Mouse (Mus musculus) retina, embryonic 14.5 days (tissue): ENCODE data around the gene Mprip.
"Not testable (repeated sequence)": the region's sequence is repeated elsewhere in the genome, so short reads cannot be mapped to it uniquely, and the experiment has no call there.

Experiments
- DNase-seq: peaks from one replicate; pipeline ENCODE4 v3.0.0-alpha.2; 2015; ENCODE audit warnings: low spot score

Mprip gene

DNA sequence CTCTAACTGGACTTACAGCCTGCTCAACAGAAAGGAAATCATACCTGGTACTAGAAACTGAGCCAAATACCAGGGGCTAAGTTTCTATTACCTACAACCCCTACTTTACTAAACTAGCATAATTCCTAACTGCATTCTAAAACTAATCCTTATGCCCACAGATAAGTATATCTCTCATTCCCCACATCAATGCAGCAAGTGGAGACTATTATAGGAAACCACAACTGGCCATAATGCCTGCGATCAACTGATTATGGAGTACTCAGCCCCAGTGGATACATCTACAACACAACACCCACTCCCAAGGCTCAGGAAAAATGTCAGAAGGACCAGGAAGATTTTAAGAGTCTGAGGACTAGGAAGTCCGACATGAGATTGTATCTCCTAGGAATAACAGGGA lies 7.6 kb upstream of the Mprip start:
- no peak for DNase-seq

DNA sequence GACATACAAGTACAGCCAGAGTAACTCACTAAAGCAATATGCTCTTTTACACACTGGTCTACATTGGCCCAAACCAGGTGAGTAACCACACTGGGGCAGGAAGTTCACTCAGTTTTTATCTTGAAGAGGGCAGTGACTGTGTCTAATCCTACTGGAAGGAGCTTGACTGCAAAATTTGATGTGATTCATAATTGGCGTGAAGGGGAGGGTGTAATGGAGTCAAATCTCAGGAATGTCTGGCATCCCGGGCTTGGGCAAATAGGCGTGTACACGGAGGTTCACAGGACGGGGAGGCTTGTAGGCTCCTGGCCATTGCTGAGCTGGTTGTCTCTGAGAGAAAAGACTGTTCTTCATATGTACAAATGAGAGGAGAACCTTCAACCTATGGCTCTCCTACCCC lies 5.8 kb upstream of the Mprip start:
- no peak for DNase-seq

DNA sequence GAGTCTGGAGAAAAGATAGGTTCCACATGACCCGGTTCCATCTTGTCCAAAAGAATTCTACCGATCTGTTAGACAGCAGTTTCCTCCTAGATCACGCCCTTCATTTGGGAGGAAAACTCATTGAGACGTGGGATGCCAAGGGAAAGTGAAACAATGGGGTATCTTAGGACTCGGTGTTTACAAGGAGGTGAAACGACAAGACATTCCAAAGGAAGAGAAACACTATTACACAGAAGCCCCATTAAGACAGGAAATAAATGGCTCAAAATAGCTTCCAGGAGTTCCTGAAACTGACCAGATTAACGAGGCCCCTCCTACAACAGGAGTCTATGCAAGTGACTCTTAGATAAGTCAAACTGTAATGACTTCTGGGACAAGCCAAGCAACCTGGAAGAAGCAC lies 5.1 kb upstream of the Mprip start:
- no peak for DNase-seq

DNA sequence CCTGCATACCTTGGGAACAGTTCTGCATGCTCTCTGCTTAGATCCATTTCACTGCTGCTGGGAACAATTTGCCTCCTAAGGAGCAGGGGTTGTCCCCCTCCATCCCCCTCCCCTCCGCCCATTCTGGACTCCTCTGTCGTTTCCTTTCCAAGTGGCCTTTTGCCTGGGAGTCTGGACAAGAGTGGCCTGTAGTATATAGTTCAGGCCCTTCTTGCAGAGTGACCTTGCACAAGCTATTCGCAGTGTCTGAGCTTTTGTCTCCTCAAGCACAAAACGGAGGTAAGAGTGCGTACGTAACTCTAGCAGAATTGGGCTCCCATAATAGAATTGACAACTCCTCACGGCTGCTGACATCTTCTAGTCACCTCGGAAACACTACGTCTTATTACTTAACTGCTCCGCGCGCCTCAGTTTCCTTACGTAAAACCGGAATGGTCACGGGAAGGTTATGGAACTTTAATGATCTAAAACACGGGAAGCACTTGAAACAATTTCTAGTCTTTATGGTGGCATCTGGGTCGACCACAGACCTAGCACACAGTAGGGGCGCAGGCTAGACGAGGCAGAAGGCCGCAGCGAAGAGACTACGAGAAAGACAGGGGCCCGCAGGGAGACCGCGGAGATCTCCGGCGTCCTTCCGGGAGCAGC lies 620 bp downstream of the Mprip start:
- peak; percentile 35 for DNase-seq

DNA sequence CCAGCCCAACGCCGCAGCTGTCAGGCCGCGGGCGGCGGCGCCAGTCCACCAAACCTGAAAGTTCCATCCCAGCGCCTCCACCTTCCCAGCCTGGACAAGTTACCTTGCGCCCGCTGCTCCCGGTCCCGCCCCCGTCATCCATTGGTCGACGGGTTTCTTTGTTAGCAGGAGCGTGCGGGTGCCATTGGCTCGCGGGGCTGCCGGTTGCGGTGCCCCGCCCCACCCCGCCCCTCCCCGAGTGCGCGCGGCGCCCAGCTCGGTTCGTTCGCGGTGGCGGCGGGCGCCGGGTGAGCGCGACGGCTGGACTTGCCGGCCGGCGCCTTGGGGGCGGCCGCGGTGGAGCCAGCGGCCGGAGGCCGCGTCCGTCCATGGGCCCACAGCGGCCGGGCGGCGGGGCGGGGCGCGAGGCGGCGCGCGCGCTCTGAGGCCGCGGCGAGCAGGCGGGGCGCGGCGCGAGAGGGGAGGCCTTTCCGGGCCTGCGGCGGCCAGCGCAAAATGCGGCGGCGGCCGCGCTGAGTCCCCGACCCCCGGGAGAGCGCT lies 1.2 kb downstream of the Mprip start:
- DNase-seq: peak; percentile 95

DNA sequence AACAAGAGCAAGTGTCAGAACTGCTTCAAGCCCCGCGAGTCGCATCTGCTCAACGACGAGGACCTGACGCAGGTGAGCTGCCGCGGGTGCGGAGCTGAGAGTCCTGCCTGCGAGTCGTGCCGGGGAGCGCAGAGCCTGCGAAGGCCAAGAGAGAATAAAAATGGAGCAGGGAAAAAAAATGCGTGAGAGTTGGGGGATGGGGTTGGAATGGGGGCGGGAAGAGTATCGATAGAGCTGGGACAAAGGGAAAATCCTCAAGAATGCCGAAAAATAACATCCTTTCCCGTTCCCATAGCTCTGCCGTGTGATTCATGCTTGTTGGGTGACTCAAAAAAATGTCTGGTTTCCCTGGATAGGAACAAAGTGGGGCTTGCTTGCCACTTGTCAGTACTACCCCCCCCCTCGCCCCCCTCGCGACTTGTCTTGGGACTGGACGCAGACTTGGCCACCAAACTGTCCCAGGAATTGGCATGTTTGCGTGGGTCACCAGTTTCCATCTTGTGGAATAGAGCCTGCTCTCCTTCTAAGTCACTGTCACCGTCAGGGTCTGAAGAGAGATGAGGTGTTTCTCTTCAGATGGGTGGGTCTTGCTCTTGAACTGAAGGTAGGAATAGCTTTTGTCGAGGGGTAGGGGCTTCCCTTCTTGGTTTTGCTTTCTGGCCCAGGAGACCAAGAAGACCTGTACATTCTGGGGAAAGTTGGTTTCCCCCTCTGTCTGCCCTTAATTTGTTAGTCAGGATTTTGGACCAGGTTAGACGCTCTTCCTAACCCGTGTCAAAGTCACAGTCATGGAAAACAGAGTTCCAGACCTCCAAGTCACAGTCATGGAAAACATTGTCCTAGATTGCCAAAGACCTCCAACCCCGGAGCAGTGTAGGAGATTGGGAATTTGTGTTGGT lies 2.0 kb downstream of the Mprip start:
- peak; percentile 33 for DNase-seq

DNA sequence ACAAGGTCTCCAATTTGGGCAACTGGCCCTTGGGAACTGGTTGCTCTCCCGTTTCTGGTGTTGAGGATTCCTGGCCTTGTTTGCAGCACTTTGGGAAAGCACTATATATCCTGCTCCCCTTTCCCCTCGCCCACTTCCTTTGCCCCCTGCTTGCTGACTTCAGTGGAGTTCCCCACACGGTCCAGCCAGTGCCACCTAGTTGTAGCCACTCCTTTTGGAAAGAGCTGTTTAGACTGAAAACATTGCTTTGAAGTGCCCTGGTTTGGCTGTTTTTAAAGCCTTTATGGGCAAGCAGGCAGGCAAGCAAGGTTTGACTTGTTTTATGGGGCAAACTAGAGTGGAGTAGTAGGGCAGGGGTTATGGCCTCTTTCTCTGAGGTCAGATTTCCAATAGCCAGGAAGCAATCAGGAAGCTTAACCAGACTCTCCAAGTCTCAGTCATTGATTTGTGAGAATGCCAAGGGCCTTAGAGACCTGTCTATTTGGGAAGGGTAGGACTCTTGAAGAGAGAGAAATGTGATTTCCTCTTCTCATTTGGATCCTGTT lies 2.7 kb downstream of the Mprip start:
- DNase-seq: no peak

DNA sequence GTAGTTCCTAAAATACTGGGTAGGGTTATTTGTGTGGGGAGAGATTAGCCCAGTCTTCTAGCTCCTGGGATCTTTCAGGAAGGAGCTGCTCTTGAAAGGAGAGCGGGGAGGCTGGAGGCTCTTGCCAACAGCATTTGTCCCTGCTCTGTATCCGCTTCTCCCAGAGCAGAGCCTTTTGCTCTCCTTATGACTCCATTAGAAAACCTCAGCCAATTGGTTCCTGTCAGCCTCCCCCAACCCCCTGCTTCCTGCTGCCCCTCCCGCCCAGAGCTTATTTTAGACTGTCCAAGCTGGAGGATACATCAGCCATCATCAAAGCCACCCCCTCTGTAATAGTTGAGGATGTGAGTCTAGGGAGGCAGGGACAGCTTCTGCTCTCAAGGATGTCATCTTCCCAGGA lies 3.7 kb downstream of the Mprip start:
- DNase-seq: no peak

DNA sequence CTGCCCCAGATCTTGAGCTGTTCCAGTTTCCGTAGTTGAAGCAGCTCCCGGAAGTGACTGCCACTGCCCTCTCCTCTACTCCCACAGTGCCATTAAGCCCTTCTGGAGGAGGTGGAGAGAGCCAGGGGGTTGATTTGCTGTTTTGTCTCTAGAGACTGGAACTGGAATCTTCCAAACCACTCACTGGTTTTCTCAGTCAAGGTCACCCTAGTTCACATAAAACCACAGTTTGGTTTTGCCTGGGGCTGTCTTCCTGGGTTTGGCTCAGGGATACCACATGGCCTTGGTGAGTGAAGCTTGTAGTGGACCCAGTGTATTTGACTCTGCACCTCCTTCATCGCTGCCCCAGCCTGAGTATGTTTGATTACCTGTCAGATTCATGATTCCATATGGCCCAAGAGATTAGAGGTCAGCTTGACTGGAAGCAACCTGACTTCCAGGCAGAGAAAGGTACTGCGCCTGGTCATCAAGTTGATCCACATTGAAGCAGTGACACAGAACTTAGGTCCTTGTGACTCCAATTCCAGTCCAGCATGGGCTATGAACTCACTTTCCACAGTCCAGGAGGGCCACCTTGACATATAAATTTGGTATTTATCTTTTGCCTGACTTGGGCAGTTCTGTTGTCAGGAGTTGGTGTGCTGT lies 10.1 kb downstream of the Mprip start:
- no peak for DNase-seq

DNA sequence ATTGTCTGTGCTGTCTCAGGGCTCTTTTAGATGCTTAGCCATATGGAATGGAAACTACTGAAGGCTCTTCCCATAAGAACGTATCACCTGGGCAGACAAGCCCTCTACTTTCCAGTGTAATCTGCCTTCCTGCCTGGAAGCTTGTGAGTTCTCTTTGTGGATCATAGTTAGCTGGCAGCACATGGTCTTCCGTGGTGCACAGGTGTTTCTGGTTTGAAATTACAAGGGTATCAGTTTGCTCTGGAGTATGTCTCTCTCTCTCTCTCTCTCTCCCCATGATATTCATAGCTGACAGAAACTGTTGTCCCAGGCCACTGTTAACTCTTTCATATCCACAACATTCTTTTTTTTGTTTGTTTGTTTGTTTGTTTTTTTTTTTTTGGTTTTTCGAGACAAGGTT lies 12.9 kb downstream of the Mprip start:
- no peak for DNase-seq

DNA sequence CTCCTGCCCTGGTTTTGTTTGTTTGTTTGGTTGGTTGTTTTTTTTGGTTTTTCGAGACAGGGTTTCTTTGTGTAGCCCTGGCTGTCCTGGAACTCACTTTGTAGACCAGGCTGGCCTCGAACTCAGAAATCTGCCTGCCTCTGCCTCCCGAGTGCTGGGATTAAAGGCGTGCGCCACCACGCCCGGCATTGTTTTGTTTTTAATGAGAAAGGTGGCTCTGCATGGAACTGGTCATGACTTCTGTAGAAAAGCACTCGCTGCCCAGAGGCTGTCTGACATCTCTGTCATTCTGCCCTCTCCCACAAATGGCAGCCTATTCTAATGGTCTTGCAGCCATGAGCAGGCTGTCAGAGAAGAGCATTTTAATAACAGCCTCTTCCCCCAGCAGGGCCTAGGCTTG lies 13.6 kb downstream of the Mprip start:
- not testable (repeated sequence) for DNase-seq

DNA sequence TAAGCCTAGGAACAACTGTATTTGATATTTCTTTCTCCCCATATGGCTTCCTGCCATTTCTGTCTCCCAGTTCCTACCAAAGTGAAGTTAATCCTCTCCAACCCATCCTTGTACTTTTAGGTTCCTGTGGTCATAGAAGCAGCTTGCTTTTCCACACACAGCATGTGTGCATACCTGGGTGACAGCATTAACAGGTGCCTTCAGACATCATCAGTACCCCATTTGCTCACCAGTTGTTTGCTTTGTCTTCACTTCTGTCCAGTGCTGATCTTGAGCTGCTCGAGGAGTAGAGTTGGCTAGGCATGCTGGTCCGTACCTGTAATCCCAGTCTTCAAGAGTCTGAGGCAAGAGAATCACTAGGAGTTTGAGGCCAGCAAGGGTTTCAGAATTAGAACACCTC lies 16.7 kb downstream of the Mprip start:
- DNase-seq: no peak

DNA sequence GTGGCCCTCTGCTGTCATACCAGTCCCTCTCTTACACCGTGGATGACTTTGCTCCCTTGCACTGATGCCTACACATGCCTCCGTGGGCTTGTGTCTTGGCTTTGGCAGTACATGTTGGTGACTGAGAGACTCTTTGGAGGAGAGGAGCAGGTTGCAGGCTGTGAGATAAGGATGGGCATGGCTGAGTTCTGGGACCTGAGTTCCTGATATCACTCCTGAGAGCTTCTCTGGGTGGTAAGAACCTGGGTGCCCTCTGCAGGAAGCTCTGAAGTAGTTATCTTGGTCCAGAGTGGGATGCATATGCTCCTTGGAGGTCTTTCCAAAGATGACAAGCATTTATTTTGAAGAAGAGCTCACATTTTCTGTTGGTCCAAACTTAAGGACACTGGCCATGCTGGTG lies 17.6 kb downstream of the Mprip start:
- no peak for DNase-seq

DNA sequence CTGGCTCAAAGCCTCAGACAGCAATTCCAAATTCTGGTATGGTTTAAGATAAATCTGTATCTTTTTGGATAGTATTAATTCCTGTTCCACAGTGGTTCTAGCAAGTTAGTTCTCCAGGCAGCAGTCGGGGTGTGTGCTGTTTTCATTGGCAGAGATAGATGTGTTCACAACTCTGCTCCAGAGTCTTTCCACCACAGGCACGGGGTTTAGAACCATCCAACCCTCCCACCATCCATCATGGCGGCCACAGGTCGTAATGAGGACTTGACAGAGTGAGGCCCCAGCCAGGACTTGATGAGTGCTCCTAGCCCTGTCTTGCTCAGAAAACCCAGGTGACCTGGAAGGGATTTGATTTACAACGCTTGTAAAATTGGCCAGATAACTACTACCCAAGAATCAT lies 19.0 kb downstream of the Mprip start:
- DNase-seq: no peak

DNA sequence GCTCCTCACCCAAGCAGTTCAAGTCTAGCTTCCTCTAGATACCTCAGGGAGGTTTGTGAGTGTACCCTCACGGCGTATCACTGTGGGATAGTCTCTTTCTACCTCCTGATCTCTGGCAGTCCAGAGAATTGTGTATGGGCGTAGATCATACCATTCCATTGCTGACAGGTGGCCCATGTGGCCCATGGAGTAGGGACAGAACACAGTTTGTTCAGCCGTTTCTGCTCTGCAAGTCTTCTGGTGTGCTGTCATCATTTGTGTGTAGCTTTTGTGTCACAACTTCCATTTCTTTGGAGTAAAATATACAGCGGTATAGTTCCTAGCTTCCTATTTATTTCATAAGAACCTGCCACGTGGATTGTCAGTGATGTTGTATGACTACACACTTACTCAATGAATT lies 23.9 kb downstream of the Mprip start:
- DNase-seq: no peak

DNA sequence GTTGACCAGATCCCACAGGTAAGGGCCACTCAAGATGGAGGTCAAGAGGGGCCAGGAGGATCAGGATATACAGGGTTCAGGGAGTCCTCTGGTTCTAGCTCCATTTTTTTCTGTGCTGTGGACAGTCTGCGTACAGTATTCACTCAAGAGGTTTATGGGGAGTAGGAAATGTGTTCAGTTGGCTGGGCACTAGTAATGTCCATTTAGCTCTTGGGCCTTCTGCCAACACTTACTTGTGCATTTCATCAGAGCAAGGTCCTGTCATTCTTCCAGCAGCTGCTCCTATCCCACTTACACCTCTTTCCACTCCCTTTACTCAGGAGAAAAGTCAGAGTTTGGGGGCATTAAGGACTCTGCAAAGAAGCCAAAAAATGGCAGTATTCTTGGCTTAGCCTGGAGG lies 33.4 kb downstream of the Mprip start:
- DNase-seq: no peak

DNA sequence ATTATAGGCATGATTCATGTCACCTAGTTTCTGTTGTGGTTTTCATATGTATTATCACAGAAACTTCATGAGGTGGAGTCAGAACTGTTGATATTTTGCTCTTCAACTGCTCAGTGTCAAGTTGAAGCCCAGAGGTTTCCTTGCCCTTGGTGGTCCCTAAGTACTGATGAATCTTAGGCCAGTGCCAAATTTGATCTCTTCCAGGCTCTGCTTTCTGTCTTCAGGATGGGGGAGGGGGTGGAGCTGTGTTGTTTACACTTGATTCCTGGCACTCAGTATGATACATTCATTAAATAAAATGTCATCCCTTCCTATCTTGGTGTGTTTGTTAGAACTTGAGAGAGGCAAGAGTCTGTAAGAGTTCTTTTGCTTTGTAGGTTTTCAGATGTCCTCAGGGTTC lies 34.4 kb downstream of the Mprip start:
- DNase-seq: no peak

DNA sequence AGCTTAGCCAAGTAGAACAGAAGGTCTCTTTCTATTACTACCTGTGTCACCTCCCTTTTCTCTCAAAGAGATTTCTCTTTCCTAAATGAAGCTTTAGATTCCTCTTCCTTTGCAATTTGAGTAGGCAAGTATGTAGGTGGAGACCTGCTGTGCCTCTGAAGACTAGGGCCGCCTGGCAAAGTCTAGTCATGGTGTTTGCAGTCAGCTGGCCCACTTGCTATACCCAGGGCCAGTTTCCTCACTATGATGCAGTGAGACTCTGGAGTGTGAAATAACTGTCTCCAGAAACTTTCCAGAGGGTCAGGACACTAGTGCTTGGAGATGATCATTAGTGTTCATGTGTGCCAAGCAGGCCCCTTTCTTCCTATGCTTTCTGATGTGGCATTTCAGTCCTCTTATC lies 36.5 kb downstream of the Mprip start:
- no peak for DNase-seq

DNA sequence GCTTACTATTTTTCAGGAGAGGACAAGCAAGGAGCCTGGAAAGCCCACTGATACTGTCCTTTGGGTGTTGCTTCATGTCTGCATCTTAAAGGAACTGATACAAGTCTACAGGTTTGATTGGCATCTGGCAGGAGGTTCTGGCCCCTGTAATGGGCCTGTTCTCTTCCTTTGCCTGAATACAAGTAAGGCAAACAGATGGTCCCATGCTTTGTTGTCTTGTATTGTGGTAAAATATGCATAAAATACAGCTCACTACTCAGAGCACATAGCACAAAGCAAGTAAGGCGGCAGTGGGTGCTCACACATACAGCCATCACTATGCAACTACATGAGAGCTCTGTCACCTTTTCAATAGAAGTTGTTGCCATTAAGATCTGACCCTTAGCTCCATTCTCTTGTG lies 39.7 kb downstream of the Mprip start:
- DNase-seq: no peak

DNA sequence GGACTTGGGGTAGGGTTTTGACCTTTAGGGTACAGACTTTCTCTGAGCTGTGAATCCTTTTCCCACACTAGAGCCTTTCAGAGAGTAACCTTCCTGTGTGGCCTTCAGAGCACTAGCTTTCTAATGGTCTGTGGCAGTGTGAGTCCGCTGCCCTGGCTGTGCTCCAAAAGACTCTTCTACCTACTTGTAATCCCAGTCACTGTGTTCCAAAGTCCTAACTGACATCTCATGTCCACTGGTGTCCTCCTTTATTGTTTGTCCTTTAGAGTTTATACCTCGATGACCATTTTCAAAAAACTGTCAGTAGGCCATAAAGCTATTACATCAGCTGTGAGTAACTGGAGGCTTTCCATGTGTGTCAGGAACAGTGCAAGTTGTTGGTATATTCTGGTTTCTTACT lies 44.0 kb downstream of the Mprip start:
- no peak for DNase-seq

DNA sequence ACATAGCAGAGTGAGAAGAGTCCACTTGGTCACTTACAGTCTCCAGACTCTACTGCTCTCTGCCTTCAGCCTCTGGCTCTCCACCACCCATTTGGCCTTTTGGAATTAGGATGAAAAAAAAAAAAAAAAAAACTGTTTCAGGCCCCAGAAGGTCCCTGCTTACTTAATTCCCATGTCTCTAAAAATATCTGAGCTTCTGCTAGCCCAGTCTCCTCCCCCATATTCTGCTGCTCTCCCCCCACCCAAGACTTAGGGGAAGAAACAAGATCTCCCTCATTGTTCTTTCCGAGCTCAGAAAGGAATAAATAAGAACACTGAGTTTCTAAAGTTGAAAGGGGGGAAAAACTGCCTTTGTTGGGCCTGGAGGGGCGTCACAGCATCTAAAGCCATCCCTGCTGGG lies 46.4 kb downstream of the Mprip start:
- DNase-seq: no peak

DNA sequence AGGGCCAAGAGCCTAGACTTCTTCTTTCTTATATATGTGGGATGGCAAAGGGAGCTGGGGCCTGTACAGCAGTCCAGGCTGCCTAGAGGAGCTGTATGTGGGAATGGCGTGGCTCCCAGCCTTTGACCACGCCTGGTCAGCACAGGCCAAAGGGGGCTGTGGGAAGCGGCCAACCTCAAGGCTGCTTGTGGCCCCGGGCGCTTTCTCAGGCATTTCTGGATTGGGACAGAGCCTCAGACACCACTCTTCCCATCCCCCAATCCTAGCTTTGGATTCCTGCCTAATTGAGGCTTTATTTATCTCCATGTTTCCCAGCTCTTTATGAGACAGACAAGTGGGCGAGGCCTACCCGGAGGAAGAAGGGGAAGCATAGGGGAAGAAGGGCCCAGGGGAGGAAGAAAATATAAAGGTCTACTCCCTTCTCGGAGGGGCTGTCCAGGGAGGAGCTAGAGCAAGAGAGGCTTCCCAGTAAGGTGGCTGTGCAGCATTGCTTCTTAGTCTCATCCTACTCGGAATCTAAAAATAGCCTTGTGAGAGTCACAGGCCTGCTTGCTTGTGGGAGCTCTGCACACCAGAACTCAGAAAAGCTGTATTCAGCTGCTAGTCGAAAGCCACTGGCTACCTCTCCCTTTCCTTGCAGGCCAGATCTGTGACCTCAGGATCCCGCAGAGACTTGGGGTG lies 47.0 kb downstream of the Mprip start:
- DNase-seq: peak; percentile 50
